Mouse (Mus musculus): ENCODE results near the gene Rrp1b.

Rrp1b gene

DNA sequence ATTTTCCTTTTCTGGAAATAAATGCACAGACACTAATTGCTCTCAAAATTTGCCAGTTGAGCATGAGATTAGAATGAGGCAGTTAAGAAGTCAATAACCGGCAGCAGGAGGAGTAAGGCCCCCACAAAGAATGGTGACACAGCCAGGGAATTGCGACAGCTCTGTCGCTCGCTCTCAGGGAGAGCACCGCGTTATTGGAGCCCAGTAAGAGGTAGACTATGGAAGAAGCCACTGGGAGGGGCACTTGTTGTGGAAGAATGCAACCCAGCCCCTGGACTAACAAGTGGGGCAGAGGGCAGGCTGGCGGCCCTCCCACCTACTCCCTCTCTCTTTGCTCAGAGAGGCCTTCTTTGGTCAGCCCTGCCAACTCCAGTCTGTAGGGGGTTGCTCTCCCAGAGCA, 4.2 kb upstream of the Rrp1b start:
- no peak for ATAC-seq (ENCODE audit: low TSS enrichment)

DNA sequence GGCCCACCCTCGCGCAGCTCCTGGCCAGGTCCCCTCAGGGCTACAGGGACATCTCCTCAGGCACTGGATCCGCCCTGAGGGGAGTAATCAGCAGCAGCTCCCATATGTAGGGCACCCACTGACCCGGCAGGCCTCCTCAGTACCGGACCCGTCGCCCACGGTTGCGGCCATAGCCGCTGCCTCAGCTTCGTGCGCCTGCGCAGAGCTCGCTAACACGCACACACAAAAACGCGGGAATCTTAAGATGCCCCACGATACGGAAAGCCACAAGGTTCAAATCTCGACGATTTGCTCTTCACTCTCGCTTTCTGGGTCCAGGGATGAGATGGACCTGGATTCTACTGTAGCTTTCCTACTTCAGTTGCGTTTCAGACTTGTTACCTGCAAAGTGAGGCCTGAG, 1.6 kb upstream of the Rrp1b start:
- no peak for ATAC-seq (ENCODE audit: low TSS enrichment)

DNA sequence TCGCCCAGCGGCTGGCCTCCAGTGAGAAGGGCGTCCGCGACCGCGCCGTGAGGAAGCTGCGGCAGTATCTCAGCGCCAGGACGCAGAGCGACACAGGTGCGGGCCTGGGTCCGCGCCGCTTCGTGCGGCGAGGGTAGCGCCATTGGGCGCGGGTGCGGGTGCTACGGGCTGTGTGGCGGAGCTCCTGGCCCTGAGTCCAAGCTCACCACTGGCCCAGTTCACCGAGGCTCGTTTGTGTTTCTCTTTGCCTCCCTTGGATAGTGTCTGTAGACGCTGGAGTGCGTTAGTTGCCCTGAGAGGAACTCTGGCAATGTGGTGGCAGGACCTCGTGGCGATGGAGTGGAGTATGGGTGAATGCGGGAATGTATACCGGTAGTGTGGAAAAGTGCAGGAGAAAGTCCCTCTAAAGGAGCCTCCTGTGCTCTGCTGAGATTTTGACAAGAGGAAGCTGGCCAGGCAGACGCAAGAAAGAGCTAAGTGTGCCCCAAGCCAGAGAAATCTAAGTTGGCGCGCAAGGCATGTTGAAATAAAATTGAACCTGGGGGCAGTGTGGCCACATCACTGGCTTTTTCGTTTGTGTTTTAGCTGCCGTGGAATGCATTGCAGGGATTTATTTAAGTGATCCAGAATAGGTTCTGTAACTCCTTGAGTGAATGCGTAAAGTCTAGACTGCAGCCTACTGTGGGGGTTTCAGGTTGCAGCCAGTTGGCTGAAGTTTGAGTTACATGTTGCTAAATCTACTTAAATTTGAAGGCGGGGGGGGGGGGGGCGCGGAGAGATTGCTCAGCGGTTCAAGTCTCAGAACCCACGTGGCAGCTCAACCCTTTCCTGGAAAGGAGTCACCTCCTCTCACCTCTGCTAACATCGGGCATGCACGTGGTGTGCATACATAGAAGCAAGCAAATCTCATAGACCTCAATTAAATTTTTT, 874 bp downstream of the Rrp1b start:
- ATAC-seq (ENCODE audit: low TSS enrichment): peak; percentile 48; the same call in 1 of the 2 replicates

DNA sequence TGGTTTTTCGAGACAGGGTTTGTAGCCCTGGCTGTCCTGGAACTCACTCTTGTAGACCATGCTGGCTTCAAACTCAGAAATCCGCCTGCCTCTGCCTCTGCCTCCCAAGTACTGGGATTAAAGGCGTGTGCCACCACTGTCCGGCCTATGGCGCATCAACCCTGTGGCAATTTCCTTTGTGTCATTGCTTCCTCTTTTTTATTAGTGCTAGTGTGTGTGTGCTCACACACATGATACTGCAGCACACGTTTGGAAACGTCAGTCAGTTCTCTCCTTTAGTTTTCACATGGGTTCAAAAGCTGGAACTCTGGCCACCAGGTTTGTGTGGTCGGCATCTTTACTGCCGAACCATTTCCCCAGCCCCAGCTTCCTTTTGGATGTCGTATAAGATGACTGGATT, 4.4 kb downstream of the Rrp1b start:
- no peak for ATAC-seq (ENCODE audit: low TSS enrichment)

DNA sequence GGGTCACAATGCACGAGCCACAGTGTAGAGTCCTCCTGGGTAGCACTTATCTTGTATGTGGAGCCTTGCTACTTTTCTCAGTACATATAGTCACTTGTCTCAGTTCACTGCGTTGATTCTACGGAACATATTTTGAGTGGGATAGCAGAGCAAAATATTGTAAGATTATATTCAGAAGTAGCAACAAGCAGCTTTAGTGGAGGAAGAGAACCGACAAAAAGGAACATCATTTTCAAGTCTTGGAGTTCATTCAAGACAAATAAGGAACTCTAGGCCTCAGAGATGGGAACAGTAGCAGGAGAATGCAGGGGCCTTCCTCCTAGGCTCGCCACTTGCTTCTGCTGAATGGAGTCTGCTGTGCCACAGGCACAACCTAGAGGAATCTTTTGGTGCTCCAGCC, 10.6 kb downstream of the Rrp1b start:
- ATAC-seq (ENCODE audit: low TSS enrichment): peak; percentile 95

DNA sequence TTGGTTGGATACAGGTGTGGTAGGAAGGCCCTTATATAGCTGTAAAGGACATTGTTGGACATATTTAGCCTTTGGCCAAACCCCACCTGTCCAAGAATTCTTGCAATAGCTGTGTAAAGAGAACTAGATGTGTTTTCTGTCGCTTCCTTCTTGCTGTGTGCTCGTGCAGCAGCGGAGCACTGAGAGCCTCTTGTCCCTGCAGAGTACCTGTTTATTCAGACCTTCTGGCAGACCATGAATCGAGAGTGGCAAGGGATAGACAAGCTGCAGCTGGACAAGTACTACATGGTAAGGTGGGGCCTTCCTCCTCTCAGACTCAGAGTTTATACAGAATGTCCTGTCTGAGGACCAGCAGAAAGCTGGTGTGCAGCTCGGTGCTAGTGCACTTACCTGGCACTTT, 12.5 kb downstream of the Rrp1b start:
- no peak for ATAC-seq (ENCODE audit: low TSS enrichment)

DNA sequence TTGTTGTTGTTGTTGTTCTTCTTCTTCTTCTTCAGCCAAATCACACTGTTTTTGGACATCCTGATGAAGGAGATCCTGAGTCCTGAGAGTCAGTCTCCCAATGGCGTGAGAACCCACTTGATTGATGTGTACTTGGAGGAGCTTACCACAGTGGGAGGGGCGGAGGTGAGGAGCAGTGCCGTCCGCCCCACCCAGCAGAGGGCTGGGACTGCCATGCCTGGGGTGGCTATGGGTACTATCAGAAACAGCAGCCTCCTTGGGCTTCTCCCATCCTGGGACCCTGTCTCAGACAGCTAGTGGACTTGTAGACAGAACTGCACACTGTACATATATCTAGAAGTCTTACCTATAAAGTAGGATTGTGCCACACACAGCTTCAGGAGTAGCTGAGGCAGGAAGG, 14.0 kb downstream of the Rrp1b start:
- ATAC-seq (ENCODE audit: low TSS enrichment): no peak

DNA sequence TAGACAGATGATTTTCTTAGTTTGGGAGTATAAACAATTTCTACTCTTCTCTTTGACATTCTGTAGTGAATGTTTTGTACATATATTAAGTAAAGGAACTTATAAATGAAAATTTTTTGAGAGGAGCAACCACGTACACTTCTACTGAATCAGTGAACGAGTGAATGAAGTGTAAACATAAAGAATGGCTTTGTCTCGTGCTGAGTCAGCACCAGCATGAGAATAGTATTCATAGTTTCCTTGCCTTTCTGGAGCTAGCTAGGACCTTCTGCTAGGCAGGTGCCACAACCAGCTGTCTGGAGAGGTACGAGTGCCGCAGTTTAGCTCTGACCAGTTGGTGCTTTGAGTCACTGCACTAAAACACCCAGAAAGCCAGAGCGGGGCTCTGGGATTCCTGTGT, 14.7 kb downstream of the Rrp1b start:
- ATAC-seq (ENCODE audit: low TSS enrichment): no peak

DNA sequence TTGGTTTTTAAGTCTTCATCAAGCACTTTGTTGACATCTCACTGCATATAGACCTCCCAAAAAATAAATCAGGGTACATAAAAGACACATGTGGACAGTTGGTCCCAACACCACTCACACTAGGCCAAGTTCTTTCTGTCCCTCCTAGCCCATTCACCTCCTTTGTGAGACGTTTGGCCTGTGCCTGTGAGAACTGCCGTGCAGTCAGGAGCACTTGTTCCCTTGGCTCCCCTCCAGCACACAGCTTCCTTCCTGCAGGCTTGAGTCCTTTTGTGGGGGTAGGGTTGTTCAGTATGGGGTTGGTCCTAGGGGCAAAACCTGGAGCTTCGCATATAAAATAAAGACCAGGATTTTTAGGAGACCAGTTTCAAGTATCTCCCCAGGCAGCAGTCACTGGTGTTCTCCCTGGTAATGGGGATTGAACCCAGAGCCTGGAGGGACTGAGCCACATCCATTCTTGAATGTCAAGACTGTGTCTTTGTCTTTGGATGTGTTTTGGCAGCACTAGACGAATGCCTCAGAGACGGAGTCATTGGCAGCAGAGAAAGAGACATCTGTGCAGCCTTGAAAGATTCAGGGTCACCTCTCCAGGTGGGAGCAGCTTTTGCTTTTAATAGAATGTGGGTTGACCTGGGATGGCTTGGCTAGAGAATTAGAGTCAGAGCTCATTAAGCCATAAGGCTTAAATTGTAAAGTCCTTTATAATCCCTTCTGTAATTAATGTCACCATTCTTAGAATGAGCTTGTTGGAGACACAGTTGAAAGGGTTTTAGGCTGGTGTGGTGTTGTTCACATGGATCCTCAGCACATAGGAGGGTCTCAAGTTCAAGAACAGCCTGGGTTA, 16.6 kb downstream of the Rrp1b start:
- ATAC-seq (ENCODE audit: low TSS enrichment): no peak

DNA sequence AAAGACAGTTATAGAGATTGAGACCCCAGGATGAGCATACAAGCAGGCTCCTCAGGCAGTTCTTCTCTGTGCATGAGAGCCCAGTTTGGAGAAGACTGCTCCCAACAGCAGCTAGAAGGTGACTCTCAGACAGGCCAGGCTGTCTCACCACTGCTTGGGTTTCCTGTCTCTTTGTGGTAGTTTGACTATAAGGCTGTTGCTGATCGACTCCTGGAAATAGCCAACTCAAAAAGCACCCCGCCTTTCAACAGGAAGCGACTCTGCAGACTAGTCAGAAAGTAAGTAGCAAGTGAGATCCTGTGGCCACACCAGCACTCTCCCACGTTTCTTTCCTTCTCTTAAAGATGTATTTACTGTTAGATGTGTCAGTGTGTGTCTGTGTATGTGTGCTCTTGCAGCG, 17.8 kb downstream of the Rrp1b start:
- ATAC-seq (ENCODE audit: low TSS enrichment): no peak

DNA sequence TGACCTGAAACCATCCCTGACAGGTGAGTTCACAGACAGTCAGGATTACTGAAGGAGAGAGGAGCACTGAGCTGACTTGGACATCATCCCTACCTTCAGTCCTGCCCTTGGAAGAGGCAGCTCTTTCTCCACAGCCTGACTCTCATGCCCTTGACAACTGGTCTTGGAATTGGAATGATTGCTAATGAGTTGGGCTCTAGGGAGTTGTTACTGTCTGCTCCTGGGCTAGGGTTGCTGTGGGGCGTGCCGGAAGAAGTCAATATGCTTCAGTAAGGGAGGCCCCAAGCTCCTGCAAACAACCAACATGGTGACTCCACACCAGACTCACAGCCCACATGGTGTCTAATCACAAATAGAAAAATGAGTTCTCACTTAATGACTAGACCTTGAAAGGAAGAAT, 21.9 kb downstream of the Rrp1b start:
- no peak for ATAC-seq (ENCODE audit: low TSS enrichment)

DNA sequence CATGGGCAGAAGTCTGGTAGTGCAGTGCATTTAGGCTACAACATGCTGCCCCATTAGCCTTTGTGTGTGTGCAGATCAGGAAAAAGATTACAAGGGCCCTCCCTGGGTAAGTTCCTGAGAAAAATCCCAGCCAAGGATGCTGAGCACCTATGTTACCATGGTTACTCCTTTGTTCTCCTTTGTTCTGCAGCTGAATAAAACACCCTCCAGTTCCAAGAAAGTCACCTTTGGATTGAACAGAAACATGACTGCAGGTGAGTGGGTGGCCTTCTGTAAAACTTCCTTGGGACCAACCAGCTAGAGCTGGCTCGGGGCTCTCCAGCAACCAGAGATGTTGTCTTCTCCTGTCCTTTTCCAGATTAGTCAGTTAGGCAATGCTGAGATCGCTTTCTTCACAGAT, 23.2 kb downstream of the Rrp1b start:
- no peak for ATAC-seq (ENCODE audit: low TSS enrichment)

DNA sequence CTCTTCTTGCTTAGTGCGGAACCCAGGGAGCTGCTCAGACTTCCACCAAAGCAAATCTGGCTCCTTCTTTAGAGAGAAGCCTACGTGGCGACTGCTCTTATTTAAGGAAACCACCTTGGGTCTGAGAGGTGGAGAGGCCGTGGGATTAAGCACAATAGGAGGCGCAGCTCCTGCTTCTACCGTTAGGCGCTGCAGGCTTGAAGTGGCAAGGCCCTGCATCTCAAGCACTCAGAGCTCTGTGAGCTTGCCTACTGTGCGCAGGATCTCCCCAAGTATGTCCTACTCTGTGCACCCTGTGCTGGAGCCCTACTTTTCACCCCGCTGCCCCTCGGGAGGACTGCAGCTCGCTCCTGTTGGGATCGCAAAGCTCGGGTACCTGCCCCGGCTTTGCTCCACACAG, 25.3 kb downstream of the Rrp1b start:
- no peak for ATAC-seq (ENCODE audit: low TSS enrichment)

DNA sequence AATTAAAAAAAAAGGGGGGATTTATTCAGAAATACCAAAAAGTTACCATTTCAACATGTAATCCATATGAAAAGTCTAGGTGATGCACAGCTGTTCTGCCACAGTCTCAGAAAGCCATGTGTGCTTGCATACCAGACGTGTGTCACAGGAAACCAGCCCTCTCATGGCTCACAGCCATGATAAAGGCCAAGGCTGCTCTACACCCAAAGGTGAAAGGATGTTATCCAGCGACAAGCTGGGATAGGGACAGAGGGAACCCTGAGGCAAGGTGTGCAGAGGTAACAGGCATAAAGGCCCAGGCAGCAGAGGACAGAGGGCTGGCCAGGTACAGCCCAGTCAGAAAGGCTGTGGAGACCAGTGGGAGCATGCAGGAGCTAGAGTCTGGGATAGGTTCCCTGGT, 27.8 kb downstream of the Rrp1b start:
- no peak for ATAC-seq (ENCODE audit: low TSS enrichment)

DNA sequence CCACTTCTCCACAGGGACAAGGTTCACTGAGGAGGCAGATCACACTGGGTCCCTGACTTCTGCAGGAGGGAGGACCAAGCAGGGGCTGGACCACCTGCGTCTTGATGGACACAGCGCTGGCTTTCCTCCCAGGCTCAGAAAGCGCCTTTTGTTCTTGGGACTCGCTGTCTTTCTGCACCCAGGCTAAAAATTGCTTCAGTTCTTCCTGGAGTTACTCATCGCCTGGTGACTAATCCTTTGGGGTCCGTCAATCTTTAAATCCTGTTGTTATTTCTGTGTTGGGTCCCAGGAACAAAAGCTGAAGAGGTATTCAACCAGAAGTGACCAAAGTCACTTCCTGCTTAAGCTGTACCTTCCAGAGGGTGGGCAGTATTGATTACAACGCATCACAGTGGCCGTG, 28.9 kb downstream of the Rrp1b start:
- ATAC-seq (ENCODE audit: low TSS enrichment): peak; percentile 47; the same call in 1 of the 2 replicates

DNA sequence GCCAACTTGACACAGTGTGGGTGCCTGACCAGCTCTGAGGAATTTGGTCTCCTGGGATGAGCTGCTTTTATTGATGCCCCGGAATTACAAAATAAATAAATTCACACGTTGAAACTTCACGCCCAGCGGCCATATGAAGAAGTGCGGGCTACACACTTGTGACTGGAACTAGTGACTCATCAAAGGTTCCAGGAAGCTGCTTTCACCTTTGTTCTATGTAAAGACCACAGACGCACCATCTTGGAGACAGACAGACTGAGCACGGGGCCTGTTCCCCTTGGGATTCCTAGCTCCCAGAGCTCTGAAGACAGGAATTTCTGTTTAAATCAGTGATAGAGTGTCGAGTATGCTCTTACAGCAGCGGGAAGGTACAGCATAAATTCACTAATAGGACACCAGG, 31.6 kb downstream of the Rrp1b start:
- no peak for ATAC-seq (ENCODE audit: low TSS enrichment)

DNA sequence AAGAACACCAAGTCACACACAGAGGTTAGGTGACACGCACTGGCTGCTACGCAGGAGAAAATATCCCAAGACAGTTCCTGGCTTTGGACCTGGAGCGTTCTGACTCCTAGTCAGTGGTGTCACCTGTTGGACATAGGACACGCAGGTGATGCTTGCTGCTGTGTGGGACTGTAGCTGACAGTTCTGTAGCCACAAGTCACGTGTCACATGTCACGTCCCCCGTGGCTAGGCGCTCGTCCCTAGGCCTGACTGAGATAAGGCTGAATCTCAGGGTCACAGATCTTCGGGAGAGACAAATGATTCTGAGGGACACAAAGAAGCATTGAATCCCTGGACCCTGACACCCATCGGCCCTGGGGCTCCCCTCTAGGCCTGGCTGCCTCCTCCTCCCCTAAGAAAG, 32.5 kb downstream of the Rrp1b start:
- ATAC-seq (ENCODE audit: low TSS enrichment): no peak

DNA sequence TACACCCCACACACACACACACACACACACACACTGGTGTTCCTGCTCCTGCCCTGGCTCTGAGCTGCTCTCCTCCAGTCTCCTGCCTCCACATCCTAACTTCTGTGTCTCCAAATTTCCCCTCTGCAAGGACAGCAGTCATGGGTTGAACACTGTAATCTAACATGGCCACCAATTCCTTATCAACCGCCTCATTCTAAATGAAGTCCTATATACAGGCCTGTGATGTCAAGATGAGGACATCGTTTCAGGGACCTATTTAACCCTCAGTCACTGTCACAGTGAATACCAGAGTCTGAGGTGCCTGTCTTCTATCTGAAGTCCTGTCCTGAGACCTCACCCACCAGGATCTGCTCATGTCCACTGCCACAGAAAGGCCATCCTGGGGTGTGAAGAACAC, 32.9 kb downstream of the Rrp1b start:
- ATAC-seq (ENCODE audit: low TSS enrichment): no peak

DNA sequence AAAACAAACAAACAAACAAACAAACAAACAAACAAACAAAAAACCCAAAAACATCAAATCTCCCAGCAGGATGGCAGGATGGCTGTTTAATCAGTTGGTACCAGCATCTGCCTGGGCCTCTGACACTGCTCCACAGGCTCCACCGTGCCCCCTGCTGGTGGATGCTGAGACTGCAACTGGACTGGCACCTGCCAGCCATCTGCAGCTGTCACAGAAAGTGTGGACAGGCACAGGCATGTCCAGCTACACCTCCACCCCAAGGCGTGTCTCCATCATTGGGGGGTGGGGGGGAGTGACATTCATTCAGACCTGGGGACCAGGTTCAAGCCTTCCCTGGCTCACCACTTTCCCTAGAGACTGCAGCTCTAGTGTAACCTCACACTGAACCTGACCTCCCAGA, 37.5 kb downstream of the Rrp1b start:
- ATAC-seq (ENCODE audit: low TSS enrichment): peak; percentile 64; the same call in 1 of the 2 replicates

DNA sequence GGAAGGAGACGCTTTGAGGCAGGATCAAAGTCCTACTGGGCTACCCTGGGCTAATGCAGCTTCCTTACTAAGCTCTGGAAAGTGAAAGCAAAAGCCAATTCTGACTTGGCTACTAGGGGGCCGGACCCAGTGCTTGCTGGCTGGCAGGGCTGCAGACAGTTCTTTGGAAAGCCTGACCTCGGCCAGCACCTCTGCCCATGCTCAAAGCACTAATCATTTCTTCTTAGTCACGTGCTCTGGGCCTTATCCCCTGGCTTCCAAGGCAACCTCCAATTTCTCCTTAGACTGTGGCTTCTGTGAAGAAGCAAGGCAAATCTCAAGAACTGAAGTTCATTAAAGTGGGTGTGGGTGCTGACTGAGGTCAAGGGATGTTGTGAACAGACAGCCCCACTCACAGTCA, 38.8 kb downstream of the Rrp1b start:
- ATAC-seq (ENCODE audit: low TSS enrichment): no peak

DNA sequence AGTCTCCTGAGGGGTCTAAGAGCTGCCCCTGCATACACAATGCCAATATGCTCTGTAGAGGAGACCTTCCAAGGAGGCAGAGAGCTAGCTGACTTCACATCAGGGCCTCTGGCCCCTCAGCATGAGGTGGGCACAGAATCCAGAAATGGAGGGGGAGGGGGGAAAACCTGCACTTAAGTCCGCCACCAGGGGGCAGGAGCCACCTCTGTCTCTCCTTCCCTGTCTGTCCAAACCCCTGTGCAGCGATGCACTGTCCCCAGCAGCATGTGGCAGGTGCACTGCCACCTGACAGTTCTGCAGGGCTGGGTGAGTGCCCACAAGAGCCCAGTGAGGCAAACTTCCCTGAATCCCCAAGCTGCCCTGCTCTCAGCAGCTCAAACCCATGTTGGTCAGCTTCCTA, 39.3 kb downstream of the Rrp1b start:
- peak; percentile 62; the same call in 1 of the 2 replicates for ATAC-seq (ENCODE audit: low TSS enrichment)

DNA sequence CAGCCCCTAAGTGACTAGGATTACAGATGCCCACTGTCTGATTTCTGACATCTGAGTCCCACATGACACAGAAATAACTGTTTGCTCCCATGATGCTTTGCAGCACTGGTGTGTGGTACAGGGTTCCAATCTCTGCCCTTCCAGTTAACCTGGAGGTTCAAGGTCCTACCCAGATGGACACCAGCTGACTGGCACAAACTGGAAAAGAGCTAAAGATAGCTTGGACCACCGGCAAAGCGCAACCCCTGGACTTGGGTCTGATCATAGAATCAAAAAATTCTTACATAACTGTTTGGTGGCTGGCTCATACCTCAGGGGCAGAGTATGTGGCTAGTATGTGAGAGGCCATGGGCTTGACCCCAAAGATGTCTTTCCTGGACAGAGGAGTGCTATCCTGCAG, 47.5 kb downstream of the Rrp1b start:
- ATAC-seq (ENCODE audit: low TSS enrichment): no peak

DNA sequence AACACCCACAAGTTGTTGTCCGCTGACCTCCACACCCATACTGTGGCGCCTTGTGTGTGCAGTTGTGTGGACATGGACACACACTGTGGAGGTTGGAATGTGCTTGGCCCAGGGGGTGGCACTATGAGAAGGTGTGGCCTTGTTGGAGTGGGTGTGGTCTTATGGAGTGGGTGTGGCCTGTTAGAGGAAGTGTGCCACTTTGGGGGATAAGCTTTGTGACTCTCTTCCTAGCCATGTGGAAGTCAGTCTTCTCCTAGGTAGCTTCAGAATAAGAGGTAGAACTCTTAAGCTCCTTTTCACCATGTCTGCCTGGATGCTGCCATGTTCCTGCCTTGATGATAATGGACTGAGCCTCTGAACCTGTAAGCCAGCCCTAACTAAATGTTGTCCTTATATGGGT, 51.2 kb downstream of the Rrp1b start:
- ATAC-seq (ENCODE audit: low TSS enrichment): no peak

All from frontal cortex, adult (tissue).